Mouse (Mus musculus) effector memory CD4-positive, alpha-beta T cell, adult 7 months (primary cell): ENCODE measurements around the gene Nmu. TPM values are rescaled to one million over a fixed set of nuclear protein-coding genes. Genes with fewer than 3 reads are reported as not detected.

ENCODE experiments used
- polyA plus RNA-seq: library from polyadenylated mRNA; unstranded; fragments of 100-300 nt; shearing (Covaris generic); gene quantifications from one replicate; pipeline ENCODE4 v1.2.1, GENCODE M21; 2017

Nmu gene
- polyA plus RNA-seq: not detected

GRCm38 (mm10) chr5:76363453-76364104 is at the start of gene Nmu:
TSS of gene Nmu (minus strand) at chr5:76363788.

GRCm38 (mm10) chr5:76330953-76331352 is 32.6 kb downstream of the Nmu start, which contains the start of gene Pdcl2:
TSS of gene Pdcl2 (minus strand) at chr5:76331156.

DNA sequence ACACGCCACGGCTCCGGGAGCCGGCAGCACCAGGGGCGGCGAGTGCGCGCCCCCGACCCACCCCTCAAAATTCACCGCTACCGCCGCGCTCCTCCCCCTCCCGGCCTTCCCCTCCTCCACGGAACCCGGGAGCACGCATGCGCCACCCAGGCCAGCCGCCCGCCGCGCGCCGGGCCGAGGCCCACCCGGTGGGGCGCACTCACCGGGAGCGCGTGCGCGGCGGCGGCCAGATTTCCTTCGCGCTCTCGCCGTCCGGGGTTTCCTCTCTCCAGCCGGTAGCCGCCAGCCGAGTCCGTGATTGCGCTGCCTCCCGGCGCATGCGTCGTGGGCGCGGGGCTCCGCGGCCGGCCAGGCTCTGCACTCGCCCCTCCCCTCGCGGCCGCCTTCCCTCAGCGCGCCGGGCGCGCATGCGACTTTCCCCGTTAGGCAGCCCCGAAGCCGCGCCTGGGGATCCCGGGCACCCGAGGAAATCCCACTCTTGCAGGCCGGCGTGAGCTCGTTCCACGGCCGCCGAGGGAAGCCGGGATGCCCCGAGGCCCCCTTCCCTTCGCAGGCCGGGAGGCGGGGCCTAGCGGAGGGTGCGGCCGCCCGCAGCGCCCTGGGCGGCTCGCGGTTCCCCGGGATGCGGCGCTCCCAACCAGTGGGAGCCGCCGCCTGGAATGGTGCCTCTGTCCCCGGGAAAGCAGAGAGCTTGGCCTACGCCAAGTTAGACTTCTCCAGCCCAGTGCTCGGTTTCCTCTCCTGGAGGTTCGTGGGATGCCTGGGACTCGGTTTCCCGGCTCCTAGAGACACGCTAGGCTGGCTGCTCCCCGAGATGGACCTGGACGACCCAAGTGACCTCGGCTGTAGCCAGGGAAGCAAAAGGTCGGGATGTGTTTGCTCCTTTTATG is 58.9 kb downstream of the Nmu start, which contains the start of gene Clock:
Gene Clock, minus strand, starts transcription at position 341 of the 890 bp plus-strand sequence.

Other genes with a start within 250 kb of the Nmu start
- 31.1 TPM for gene Srd5a3, start 223.5 kb downstream of the Nmu start, polyA plus RNA-seq
- 48.4 TPM for gene Tmem165, start 179.9 kb downstream of the Nmu start, polyA plus RNA-seq
- 23.8 TPM for gene Clock, start 59.0 kb downstream of the Nmu start, polyA plus RNA-seq
- not detected for gene Pdcl2, start 32.6 kb downstream of the Nmu start, polyA plus RNA-seq
- gene Gm7271, start 120.3 kb upstream of the Nmu start, polyA plus RNA-seq: 0.62 TPM
- gene Exoc1, start 165.5 kb upstream of the Nmu start, polyA plus RNA-seq: 33.4 TPM
- 13.8 TPM for gene Cep135, start 224.9 kb upstream of the Nmu start, polyA plus RNA-seq